Mouse (Mus musculus): Measurements from ENCODE around the gene Coro2b. TPM values are rescaled to one million over a fixed set of nuclear protein-coding genes. Genes with fewer than 3 reads are reported as not detected.

Gene Coro2b
- 41.7 and 44.9 TPM in 2 replicates for polyA plus RNA-seq (2015; fragmentation: Nextera tagmentation; extraction: Ambion mirVana)

GRCm38 (mm10) chr9:62536655-62537631, at the start of gene Coro2b:
Coro2b (minus strand) TSS chr9:62537044.
- Histone ChIP-seq H3K9ac (replicated peaks; ENCODE audit: low read depth, low read length) (peak within 1 kb of the TSS; percentile 99), H3K4me3 (replicated peaks; ENCODE audit: low read length) (peak within 1 kb of the TSS; percentile 75), H3K4me1 (replicated peaks; ENCODE audit: control insufficient read depth, insufficient read depth, low read length) (peaks cover 81% of the 10 kb centered on the region), H3K27me3 (replicated peaks; ENCODE audit: control insufficient read depth, insufficient read depth, low read length) (no peaks in the 10 kb centered on the region), H3K27ac (ENCODE audit: low read length) (peak within 1 kb of the TSS; percentile 97), H3K4me2 (ENCODE audit: low read length) (peak within 1 kb of the TSS; percentile 64), H3K9me3 (ENCODE audit: control insufficient read depth, low read length) (no peaks in the 10 kb centered on the region), H3K36me3 (ENCODE audit: control insufficient read depth, insufficient read depth) (no peaks in the 10 kb centered on the region)
- WGBS = 2% methylated on average over 62 of the region's 74 CpGs
- ATAC-seq = peak; percentile 41

- no peak overlapping the region for H3K27ac ChIP-seq (ENCODE audit: low read length)
- no peak overlapping the region for H3K9ac ChIP-seq (replicated peaks; ENCODE audit: low read depth, low read length)
- H3K9me3 ChIP-seq (ENCODE audit: control insufficient read depth, low read length) = no peaks in the 10 kb centered on the region
- no peak overlapping the region for H3K4me3 ChIP-seq (replicated peaks; ENCODE audit: low read length)
- no peak for ATAC-seq
- H3K4me2 ChIP-seq (ENCODE audit: low read length) = no peak overlapping the region
- WGBS = 67% methylated on average over 1 of the region's 1 CpGs
- no peaks in the 10 kb centered on the region for H3K27me3 ChIP-seq (replicated peaks; ENCODE audit: control insufficient read depth, insufficient read depth, low read length)
- no peaks in the 10 kb centered on the region for H3K36me3 ChIP-seq (ENCODE audit: control insufficient read depth, insufficient read depth)
- no peaks in the 10 kb centered on the region for H3K4me1 ChIP-seq (replicated peaks; ENCODE audit: control insufficient read depth, insufficient read depth, low read length)
Measured at GRCm38 (mm10) chr9:62577558-62577957, 40.7 kb upstream of the Coro2b start.

GRCm38 (mm10) chr9:62569121-62569520, 32.3 kb upstream of the Coro2b start:
- ATAC-seq = no peak
- H3K27ac ChIP-seq (ENCODE audit: low read length) = no peak overlapping the region
- H3K9ac ChIP-seq (replicated peaks; ENCODE audit: low read depth, low read length) = no peak overlapping the region
- H3K4me1 ChIP-seq (replicated peaks; ENCODE audit: control insufficient read depth, insufficient read depth, low read length) = no peaks in the 10 kb centered on the region
- H3K27me3 ChIP-seq (replicated peaks; ENCODE audit: control insufficient read depth, insufficient read depth, low read length) = no peaks in the 10 kb centered on the region
- WGBS = 88% methylated on average over 6 of the region's 6 CpGs
- no peak overlapping the region for H3K4me3 ChIP-seq (replicated peaks; ENCODE audit: low read length)
- H3K9me3 ChIP-seq (ENCODE audit: control insufficient read depth, low read length) = peaks cover 4% of the 10 kb centered on the region
- no peaks in the 10 kb centered on the region for H3K36me3 ChIP-seq (ENCODE audit: control insufficient read depth, insufficient read depth)
- H3K4me2 ChIP-seq (ENCODE audit: low read length) = no peak overlapping the region

GRCm38 (mm10) chr9:62567818-62568217, 31.0 kb upstream of the Coro2b start:
- no peaks in the 10 kb centered on the region for H3K4me1 ChIP-seq (replicated peaks; ENCODE audit: control insufficient read depth, insufficient read depth, low read length)
- H3K4me3 ChIP-seq (replicated peaks; ENCODE audit: low read length) = no peak overlapping the region
- H3K9ac ChIP-seq (replicated peaks; ENCODE audit: low read depth, low read length) = no peak overlapping the region
- 100% methylated on average over 1 of the region's 1 CpGs for WGBS
- no peaks in the 10 kb centered on the region for H3K27me3 ChIP-seq (replicated peaks; ENCODE audit: control insufficient read depth, insufficient read depth, low read length)
- H3K27ac ChIP-seq (ENCODE audit: low read length) = no peak overlapping the region
- H3K4me2 ChIP-seq (ENCODE audit: low read length) = no peak overlapping the region
- ATAC-seq = no peak
- H3K9me3 ChIP-seq (ENCODE audit: control insufficient read depth, low read length) = peaks cover 4% of the 10 kb centered on the region
- no peaks in the 10 kb centered on the region for H3K36me3 ChIP-seq (ENCODE audit: control insufficient read depth, insufficient read depth)

- Histone ChIP-seq H3K9me3 (ENCODE audit: control insufficient read depth, low read length) (peaks cover 4% of the 10 kb centered on the region), H3K4me2 (ENCODE audit: low read length) (no peak overlapping the region), H3K27me3 (replicated peaks; ENCODE audit: control insufficient read depth, insufficient read depth, low read length) (no peaks in the 10 kb centered on the region), H3K27ac (ENCODE audit: low read length) (no peak overlapping the region), H3K4me3 (replicated peaks; ENCODE audit: low read length) (no peak overlapping the region), H3K9ac (replicated peaks; ENCODE audit: low read depth, low read length) (no peak overlapping the region), H3K36me3 (ENCODE audit: control insufficient read depth, insufficient read depth) (no peaks in the 10 kb centered on the region), H3K4me1 (replicated peaks; ENCODE audit: control insufficient read depth, insufficient read depth, low read length) (no peaks in the 10 kb centered on the region)
- no peak for ATAC-seq
- WGBS = 89% methylated on average over 6 of the region's 6 CpGs
Measured at GRCm38 (mm10) chr9:62562236-62562635, 25.4 kb upstream of the Coro2b start.

GRCm38 (mm10) chr9:62560432-62560831, 23.6 kb upstream of the Coro2b start:
- Histone ChIP-seq H3K4me2 (ENCODE audit: low read length) (no peak overlapping the region), H3K4me1 (replicated peaks; ENCODE audit: control insufficient read depth, insufficient read depth, low read length) (no peaks in the 10 kb centered on the region; the same call in 1 of the 2 replicates), H3K27ac (ENCODE audit: low read length) (no peak overlapping the region), H3K9ac (replicated peaks; ENCODE audit: low read depth, low read length) (no peak overlapping the region), H3K27me3 (replicated peaks; ENCODE audit: control insufficient read depth, insufficient read depth, low read length) (no peaks in the 10 kb centered on the region), H3K36me3 (ENCODE audit: control insufficient read depth, insufficient read depth) (no peaks in the 10 kb centered on the region), H3K9me3 (ENCODE audit: control insufficient read depth, low read length) (peaks cover 3% of the 10 kb centered on the region), H3K4me3 (replicated peaks; ENCODE audit: low read length) (no peak overlapping the region)
- no peak for ATAC-seq
- WGBS = 98% methylated on average over 4 of the region's 4 CpGs

GRCm38 (mm10) chr9:62560006-62560405, 23.2 kb upstream of the Coro2b start:
- H3K9me3 ChIP-seq (ENCODE audit: control insufficient read depth, low read length) = no peaks in the 10 kb centered on the region
- H3K4me1 ChIP-seq (replicated peaks; ENCODE audit: control insufficient read depth, insufficient read depth, low read length) = peaks cover 4% of the 10 kb centered on the region
- no peak overlapping the region for H3K9ac ChIP-seq (replicated peaks; ENCODE audit: low read depth, low read length)
- no peaks in the 10 kb centered on the region for H3K27me3 ChIP-seq (replicated peaks; ENCODE audit: control insufficient read depth, insufficient read depth, low read length)
- H3K4me3 ChIP-seq (replicated peaks; ENCODE audit: low read length) = no peak overlapping the region
- 70% methylated on average over 5 of the region's 5 CpGs for WGBS
- no peak overlapping the region for H3K4me2 ChIP-seq (ENCODE audit: low read length)
- H3K36me3 ChIP-seq (ENCODE audit: control insufficient read depth, insufficient read depth) = no peaks in the 10 kb centered on the region
- no peak overlapping the region for H3K27ac ChIP-seq (ENCODE audit: low read length)
- ATAC-seq = no peak

- no peak for ATAC-seq
- no peak overlapping the region for H3K4me2 ChIP-seq (ENCODE audit: low read length)
- no peak overlapping the region for H3K27ac ChIP-seq (ENCODE audit: low read length)
- no peak overlapping the region for H3K4me3 ChIP-seq (replicated peaks; ENCODE audit: low read length)
- peaks cover 10% of the 10 kb centered on the region for H3K4me1 ChIP-seq (replicated peaks; ENCODE audit: control insufficient read depth, insufficient read depth, low read length)
- no peaks in the 10 kb centered on the region for H3K27me3 ChIP-seq (replicated peaks; ENCODE audit: control insufficient read depth, insufficient read depth, low read length)
- no peaks in the 10 kb centered on the region for H3K36me3 ChIP-seq (ENCODE audit: control insufficient read depth, insufficient read depth)
- no peak overlapping the region for H3K9ac ChIP-seq (replicated peaks; ENCODE audit: low read depth, low read length)
- no peaks in the 10 kb centered on the region for H3K9me3 ChIP-seq (ENCODE audit: control insufficient read depth, low read length)
- 87% methylated on average over 3 of the region's 3 CpGs for WGBS
Measured at GRCm38 (mm10) chr9:62559446-62559845, 22.6 kb upstream of the Coro2b start.

GRCm38 (mm10) chr9:62558058-62558457, 21.2 kb upstream of the Coro2b start:
- WGBS = 95% methylated on average over 8 of the region's 8 CpGs
- Histone ChIP-seq H3K36me3 (ENCODE audit: control insufficient read depth, insufficient read depth) (no peaks in the 10 kb centered on the region), H3K27ac (ENCODE audit: low read length) (no peak overlapping the region), H3K9me3 (ENCODE audit: control insufficient read depth, low read length) (no peaks in the 10 kb centered on the region), H3K4me1 (replicated peaks; ENCODE audit: control insufficient read depth, insufficient read depth, low read length) (peaks cover 19% of the 10 kb centered on the region), H3K27me3 (replicated peaks; ENCODE audit: control insufficient read depth, insufficient read depth, low read length) (no peaks in the 10 kb centered on the region), H3K4me3 (replicated peaks; ENCODE audit: low read length) (no peak overlapping the region), H3K9ac (replicated peaks; ENCODE audit: low read depth, low read length) (no peak overlapping the region), H3K4me2 (ENCODE audit: low read length) (no peak overlapping the region)
- no peak for ATAC-seq
